Mouse (Mus musculus) intestine, embryonic 15.5 days (tissue): Measurements from ENCODE around the gene Pik3ca. TPM values are rescaled to one million over a fixed set of nuclear protein-coding genes. Genes with fewer than 3 reads are reported as not detected.

Source experiments
- ATAC-seq: fragments of 200-750 bp; cut with Nextera tagmentation; 2 replicates; pipeline ENCODE4 v1.8.0; 2017; ENCODE audit warnings: moderate TSS enrichment, moderate library complexity
- H3K27ac ChIP-seq: fragments of 300-500 bp; sonication (generic); 2 replicates; pipeline ENCODE4 v1.5.1; 2015; ENCODE audit warnings: mild to moderate bottlenecking, inconsistent platforms
- H3K27me3 ChIP-seq: fragments of 300-500 bp; sonication (generic); replicated peaks from 2 replicates; pipeline ENCODE4 v1.6.1; 2015; ENCODE audit warnings: inconsistent platforms
- H3K36me3 ChIP-seq: fragments of 300-500 bp; sonication (generic); 2 replicates; pipeline ENCODE4 v1.6.1; 2015; ENCODE audit warnings: inconsistent platforms
- H3K4me1 ChIP-seq: fragments of 300-500 bp; sonication (generic); replicated peaks from 2 replicates; pipeline ENCODE4 v1.6.1; 2015; ENCODE audit warnings: inconsistent platforms
- H3K4me2 ChIP-seq: fragments of 300-500 bp; sonication (generic); replicated peaks from 2 replicates; pipeline ENCODE4 v1.6.1; 2015; ENCODE audit warnings: mild to moderate bottlenecking, inconsistent platforms
- H3K4me3 ChIP-seq: fragments of 300-500 bp; sonication (generic); replicated peaks from 2 replicates; pipeline ENCODE4 v1.5.1; 2015; ENCODE audit warnings: inconsistent platforms
- H3K9ac ChIP-seq: fragments of 300-500 bp; sonication (generic); 2 replicates; pipeline ENCODE4 v1.6.1; 2015; ENCODE audit warnings: inconsistent platforms
- H3K9me3 ChIP-seq: fragments of 300-500 bp; sonication (generic); 2 replicates; pipeline ENCODE4 v1.6.1; 2016; ENCODE audit warnings: inconsistent platforms
- polyA plus RNA-seq: library from polyadenylated mRNA; unstranded; fragments of >200 nt; fragmentation: Nextera tagmentation; extraction: Ambion mirVana; gene quantifications from 2 replicates; pipeline ENCODE4 v1.2.1, GENCODE M21; 2015

Pik3ca gene
- polyA plus RNA-seq, 1 experiment from 2014 or later = 10.9 TPM

DNA sequence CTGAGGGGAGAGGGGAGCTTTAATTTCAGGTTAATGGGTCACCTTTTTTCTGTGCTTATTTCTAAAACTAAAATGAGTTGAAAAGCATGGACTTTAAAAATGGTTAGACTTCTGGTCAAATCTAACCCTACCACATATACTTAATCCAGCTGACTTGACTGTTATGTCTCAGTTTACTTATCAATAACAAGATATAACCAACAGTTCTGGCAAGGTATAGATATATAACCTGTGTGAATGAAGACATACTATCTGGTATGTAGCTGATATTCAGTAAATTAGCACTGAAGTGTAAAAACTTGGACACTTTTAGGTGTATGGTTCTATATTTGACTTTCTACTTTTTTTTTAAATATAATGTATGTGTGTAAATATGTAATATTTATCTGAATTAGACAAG is 116.1 kb downstream of the Pik3ca start:
- ATAC-seq = no peak
- 0 out of 2 replicates have a peak, but pooled peaks cover 3% of the 10 kb centered on the region for H3K4me1 ChIP-seq
- H3K9me3 ChIP-seq = no peaks in the 10 kb centered on the region
- H3K9ac ChIP-seq = no peak overlapping the region
- H3K4me2 ChIP-seq = no peak overlapping the region
- H3K36me3 ChIP-seq = peaks cover 13% of the 10 kb centered on the region; the same call in 1 of the 2 replicates
- H3K27me3 ChIP-seq = no peaks in the 10 kb centered on the region
- H3K27ac ChIP-seq = no peak overlapping the region
- H3K4me3 ChIP-seq = no peak overlapping the region

Other genes with a start within 250 kb of the Pik3ca start
- gene Zmat3, start 31.7 kb upstream of the Pik3ca start, polyA plus RNA-seq = 3.6 and 4.2 TPM in 2 replicates
- not detected in 2 replicates for gene Kcnmb3, start 94.6 kb downstream of the Pik3ca start, polyA plus RNA-seq
- 28.2 and 32.9 TPM in 2 replicates for gene Zfp639, start 112.6 kb downstream of the Pik3ca start, polyA plus RNA-seq
- 27.3 and 29.7 TPM in 2 replicates for gene Mfn1, start 131.8 kb downstream of the Pik3ca start, polyA plus RNA-seq
- gene Gnb4, start 218.9 kb downstream of the Pik3ca start, polyA plus RNA-seq = 52.4 and 53.4 TPM in 2 replicates